Mouse (Mus musculus) heart, embryonic 14.5 days (tissue): ENCODE measurements around the gene Chd4. TPM values are rescaled to one million over a fixed set of nuclear protein-coding genes. Genes with fewer than 3 reads are reported as not detected.

Experiments used
- ATAC-seq: fragments of 200-750 bp; cut with Nextera tagmentation; 2 replicates; pipeline ENCODE4 v1.8.0; 2017; ENCODE audit warnings: low read depth, moderate TSS enrichment; ENCODE audit not compliant: insufficient number of reproducible peaks, insufficient read depth, low FRiP score
- H3K27ac ChIP-seq, 2 experiments: fragments of 200-500 bp in 1 of 2; fragments of 300-500 bp in 1 of 2; sonication (generic) in 1 of 2; replicated peaks in 1 of 2; 2 replicates each; pipeline ENCODE4 v1.5.1; 2012 to 2014; ENCODE audit warnings: low read depth in 2 of 2, low read length in 2 of 2, control low read depth in 1 of 2, mild to moderate bottlenecking in 1 of 2, mixed read lengths in 1 of 2; ENCODE audit not compliant: control insufficient read depth in 1 of 2, insufficient read depth in 1 of 2
- H3K27me3 ChIP-seq: fragments of 300-500 bp; sonication (generic); 2 replicates; pipeline ENCODE4 v1.6.1; 2014; ENCODE audit warnings: mild to moderate bottlenecking, low read length, control low read depth; ENCODE audit not compliant: control insufficient read depth, insufficient read depth
- H3K36me3 ChIP-seq: fragments of 300-500 bp; sonication (generic); 2 replicates; pipeline ENCODE4 v1.6.1; 2014; ENCODE audit warnings: mild to moderate bottlenecking, control low read depth, low read length, mixed read lengths; ENCODE audit not compliant: control insufficient read depth, insufficient read depth
- H3K4me1 ChIP-seq, 2 experiments: fragments of 200-500 bp in 1 of 2; fragments of 300-500 bp in 1 of 2; sonication (generic) in 1 of 2; 2 replicates each; pipeline ENCODE4 v1.6.1; 2012 to 2014; ENCODE audit warnings: low read length in 2 of 2, control low read depth in 1 of 2, mixed read lengths in 1 of 2; ENCODE audit not compliant: control insufficient read depth in 2 of 2, insufficient read depth in 2 of 2
- H3K4me2 ChIP-seq: fragments of 300-500 bp; sonication (generic); 2 replicates; pipeline ENCODE4 v1.6.1; 2014; ENCODE audit warnings: mild to moderate bottlenecking, low read length
- H3K4me3 ChIP-seq, 2 experiments: fragments of 200-500 bp in 1 of 2; fragments of 300-500 bp in 1 of 2; sonication (generic) in 1 of 2; 2 replicates each; pipeline ENCODE4 v1.5.1; 2012 to 2014; ENCODE audit warnings: low read length in 2 of 2, mild to moderate bottlenecking in 2 of 2, control low read depth in 1 of 2, low read depth in 1 of 2, moderate library complexity in 1 of 2; ENCODE audit not compliant: control insufficient read depth in 1 of 2, insufficient read depth in 1 of 2
- H3K9ac ChIP-seq: fragments of 300-500 bp; sonication (generic); 2 replicates; pipeline ENCODE4 v1.6.1; 2014; ENCODE audit warnings: mild to moderate bottlenecking, low read length
- H3K9me3 ChIP-seq: fragments of 300-500 bp; sonication (generic); 2 replicates; pipeline ENCODE4 v1.6.1; 2016; ENCODE audit warnings: low read length, control low read depth; ENCODE audit not compliant: control insufficient read depth
- WGBS: fragments of 180-500 bp; shearing (Covaris S2); extraction: QIAGEN DNeasy Blood & Tissue Kit; methylation state at CpG from one replicate; pipeline ENCODE4 v1.1.7; 2014; 5-methylcytosine and 5-hydroxymethylcytosine counted together
- polyA plus RNA-seq: library from polyadenylated mRNA; unstranded; fragments of >200 nt; fragmentation: Nextera tagmentation; extraction: Ambion mirVana; gene quantifications from 2 replicates; pipeline ENCODE4 v1.2.1, GENCODE M21; 2014

Gene Chd4
- 58.6 and 67.4 TPM in 2 replicates for polyA plus RNA-seq

DNA sequence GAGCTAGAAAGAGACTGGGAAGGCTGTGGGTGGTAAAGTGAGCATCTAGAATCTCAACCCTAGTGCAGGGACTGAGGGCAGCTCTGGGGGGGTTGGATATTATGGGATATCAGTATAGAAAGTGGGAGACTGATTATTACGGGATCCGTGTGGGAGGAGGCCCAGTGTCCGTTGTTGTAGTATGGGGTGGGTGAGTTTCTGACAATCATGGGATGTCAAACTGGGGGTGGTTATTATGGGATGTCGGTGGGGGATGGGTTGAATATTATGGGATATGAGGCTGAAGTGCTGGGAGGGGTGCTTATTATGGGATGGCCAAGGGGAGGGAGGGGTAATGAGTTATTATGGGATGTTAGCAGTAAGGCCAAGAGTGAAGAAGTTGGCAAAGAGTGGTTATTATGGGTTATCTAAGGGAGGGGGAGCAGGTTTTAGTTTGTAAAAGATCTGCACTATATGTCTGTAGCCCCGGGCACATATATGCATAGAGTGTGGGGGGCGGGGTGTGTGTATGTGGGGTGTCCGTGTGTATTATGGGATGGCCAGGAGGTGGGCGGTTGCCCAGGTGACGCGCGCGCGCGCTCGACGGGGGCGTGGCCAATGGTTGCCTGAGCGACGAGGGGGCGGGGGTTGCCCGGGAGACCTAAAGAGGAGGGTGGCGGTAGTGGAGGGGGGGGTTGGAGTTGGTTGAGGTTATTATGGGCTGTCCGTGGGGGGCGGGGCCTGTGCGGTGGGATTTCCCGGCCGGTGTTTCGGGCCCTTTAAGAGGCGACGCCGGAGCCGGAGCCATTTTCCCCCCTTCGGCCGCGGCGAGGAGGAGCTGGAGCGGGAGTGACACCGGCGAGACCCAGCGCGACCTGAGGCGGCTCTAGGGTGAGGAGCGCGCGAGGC, at the start of gene Chd4:
Chd4 (plus strand) TSS at position 591 of the 888 bp plus-strand sequence.
- H3K27me3 ChIP-seq, result no peaks in the 10 kb centered on the region
- H3K4me2 ChIP-seq, result peak within 1 kb of the TSS; percentile 80
- peaks cover 28% of the 10 kb centered on the region for H3K36me3 ChIP-seq
- H3K27ac ChIP-seq, result peak within 1 kb of the TSS; percentile 93 to 97
- peak within 1 kb of the TSS; percentile 93 to 99 for H3K4me3 ChIP-seq
- WGBS, result 4% methylated on average over 33 of the region's 45 CpGs
- peak within 1 kb of the TSS; percentile 97 for H3K9ac ChIP-seq
- ATAC-seq, result peak; percentile 72
- no peaks in the 10 kb centered on the region for H3K9me3 ChIP-seq
- peaks cover 21 to 33% of the 10 kb centered on the region in 2 experiments for H3K4me1 ChIP-seq

DNA sequence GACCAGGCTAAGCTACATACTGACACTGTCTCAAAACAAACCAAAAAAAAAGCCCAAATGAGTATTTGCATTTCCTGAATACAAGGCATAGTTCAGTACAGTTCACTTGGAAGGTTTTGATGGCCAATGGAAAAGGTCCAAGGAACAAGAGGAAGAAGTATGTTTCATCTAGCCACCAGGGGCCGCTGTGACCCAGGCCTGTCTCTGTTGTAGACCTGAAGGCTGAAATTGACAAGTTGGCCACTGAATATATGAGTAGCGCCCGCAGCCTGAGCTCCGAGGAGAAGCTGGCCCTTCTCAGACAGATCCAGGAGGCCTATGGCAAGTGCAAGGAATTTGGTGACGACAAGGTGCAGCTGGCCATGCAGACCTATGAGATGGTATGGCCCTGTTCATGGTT, 49.1 kb upstream of the Chd4 start:
- ATAC-seq, result no peak
- 36% methylated on average over 5 of the region's 5 CpGs for WGBS
- peaks cover 80% of the 10 kb centered on the region for H3K36me3 ChIP-seq

DNA sequence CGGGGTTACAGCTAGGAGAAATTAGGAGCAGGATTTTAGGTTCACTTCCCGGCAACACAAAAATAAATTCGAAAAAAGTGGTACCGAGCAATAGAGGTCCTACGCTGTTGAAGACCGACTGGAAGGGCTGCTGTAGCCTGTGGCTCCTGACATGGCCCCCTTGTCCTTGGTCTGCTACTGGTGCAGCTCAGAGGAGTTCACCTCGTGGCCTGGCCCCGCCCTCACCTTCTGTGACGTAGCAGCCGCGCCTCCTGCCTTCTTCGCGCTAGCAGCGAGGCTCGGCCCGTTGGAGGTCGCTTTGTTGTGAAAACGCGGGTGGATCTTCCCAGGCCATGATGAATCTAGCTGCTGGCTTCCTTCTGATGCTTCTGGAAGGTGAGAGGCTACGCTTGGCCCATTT, 46.1 kb upstream of the Chd4 start, which contains the start of gene Acrbp:
Acrbp (plus strand) TSS at position 12 of the 400 bp plus-strand sequence.
- H3K27ac ChIP-seq, result no peak within 1 kb of the TSS
- no peak within 1 kb of the TSS for H3K9ac ChIP-seq
- H3K4me2 ChIP-seq, result no peak within 1 kb of the TSS
- no peak within 1 kb of the TSS for H3K4me3 ChIP-seq
- no peaks in the 10 kb centered on the region for H3K4me1 ChIP-seq
- H3K27me3 ChIP-seq, result no peaks in the 10 kb centered on the region
- H3K9me3 ChIP-seq, result no peaks in the 10 kb centered on the region
- peaks cover 92% of the 10 kb centered on the region for H3K36me3 ChIP-seq
- WGBS, result 47% methylated on average over 20 of the region's 20 CpGs
- no peak for ATAC-seq

More for the DNA sequence above, 49.1 kb upstream of the Chd4 start:
- no peak overlapping the region for H3K27ac ChIP-seq
- no peaks in the 10 kb centered on the region for H3K9me3 ChIP-seq
- H3K4me3 ChIP-seq, result no peak overlapping the region
- H3K27me3 ChIP-seq, result no peaks in the 10 kb centered on the region
- no peak overlapping the region for H3K4me2 ChIP-seq
- no peak overlapping the region for H3K9ac ChIP-seq
- H3K4me1 ChIP-seq, result no peaks in the 10 kb centered on the region

DNA sequence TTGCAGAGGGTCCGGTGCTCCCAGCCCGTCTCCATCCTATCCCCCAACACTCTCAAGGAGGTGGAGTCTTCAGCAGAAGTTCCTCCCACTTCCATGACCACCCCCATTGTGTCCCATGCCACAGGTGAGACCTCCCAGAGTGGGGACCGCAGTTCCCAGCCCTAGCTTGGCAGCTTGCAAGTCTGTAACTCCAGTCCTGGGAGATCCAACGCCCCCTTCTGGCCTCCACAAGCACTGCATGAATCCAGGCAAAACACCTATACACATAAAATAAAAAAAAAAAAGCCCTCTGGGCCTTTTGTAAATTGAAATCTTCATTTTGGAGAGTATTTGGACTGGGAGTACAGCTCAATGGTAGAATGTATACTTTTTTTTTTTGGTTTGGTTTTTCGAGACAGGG, 44.5 kb upstream of the Chd4 start:
- no peak overlapping the region for H3K4me3 ChIP-seq
- no peaks in the 10 kb centered on the region for H3K9me3 ChIP-seq
- H3K27me3 ChIP-seq, result no peaks in the 10 kb centered on the region
- H3K36me3 ChIP-seq, result peaks cover 80% of the 10 kb centered on the region
- H3K4me1 ChIP-seq, result no peaks in the 10 kb centered on the region
- no peak overlapping the region for H3K4me2 ChIP-seq
- 65% methylated on average over 5 of the region's 5 CpGs for WGBS
- no peak overlapping the region for H3K9ac ChIP-seq
- ATAC-seq, result no peak
- H3K27ac ChIP-seq, result no peak overlapping the region

DNA sequence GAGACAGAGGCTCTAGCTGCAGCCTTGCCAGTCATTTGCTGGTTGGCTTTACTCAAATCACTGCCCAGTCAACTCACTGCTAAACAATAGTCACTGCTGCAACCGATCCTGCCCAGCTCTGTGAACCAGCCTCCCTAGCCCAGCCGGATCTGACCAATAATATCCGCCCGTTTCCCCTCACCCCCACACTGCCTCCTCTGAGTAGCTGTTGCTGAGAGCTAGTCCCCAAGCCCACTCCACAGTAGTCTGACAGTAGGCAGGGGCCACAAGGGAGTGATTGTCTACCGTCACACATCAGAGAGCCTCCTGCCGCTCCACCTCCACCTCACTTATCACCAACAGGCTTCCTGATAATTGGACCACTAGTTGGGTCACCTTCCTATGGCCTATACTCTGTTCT, 34.3 kb upstream of the Chd4 start:
- Histone ChIP-seq H3K27ac (no peak overlapping the region), H3K27me3 (peaks cover 9% of the 10 kb centered on the region; the same call in 1 of the 2 replicates), H3K36me3 (no peaks in the 10 kb centered on the region), H3K9ac (0 out of 2 replicates have a peak overlapping the region, but pooled peaks have one; percentile 16), H3K4me3 (no peak overlapping the region), H3K9me3 (no peaks in the 10 kb centered on the region), H3K4me2 (0 out of 2 replicates have a peak overlapping the region, but pooled peaks have one; percentile 4), H3K4me1 (peaks cover 6 to 12% of the 10 kb centered on the region in 2 experiments; a peak in 3 of 4 replicates)
- ATAC-seq, result no peak
- WGBS, result 21% methylated on average over 6 of the region's 6 CpGs

DNA sequence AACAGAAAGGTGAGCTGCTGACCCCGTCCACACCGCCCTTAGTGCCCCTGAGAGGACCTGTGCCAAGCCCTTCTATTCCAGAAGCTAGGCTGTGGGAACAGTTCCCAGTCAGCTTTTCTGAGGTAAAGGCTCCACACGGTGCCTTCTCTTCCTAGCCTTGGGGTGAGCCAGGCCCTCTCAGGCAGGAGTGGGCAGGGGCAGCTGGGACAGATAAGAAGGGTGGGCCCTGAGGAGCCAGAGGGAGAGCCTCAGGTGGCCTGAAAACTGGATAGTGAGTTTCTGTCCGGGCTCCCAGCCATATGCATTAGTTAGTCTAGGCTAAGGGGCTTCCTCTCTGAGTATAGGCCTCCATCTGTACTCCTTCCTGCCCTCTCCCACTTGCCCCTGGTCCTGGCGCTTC, 33.3 kb upstream of the Chd4 start:
- ATAC-seq, result no peak
- 79% methylated on average over 5 of the region's 5 CpGs for WGBS
- H3K36me3 ChIP-seq, result no peaks in the 10 kb centered on the region
- no peak overlapping the region for H3K27ac ChIP-seq
- no peak overlapping the region for H3K4me2 ChIP-seq
- H3K27me3 ChIP-seq, result peaks cover 9% of the 10 kb centered on the region; the same call in 1 of the 2 replicates
- no peak overlapping the region for H3K4me3 ChIP-seq
- H3K4me1 ChIP-seq, result peaks cover 6 to 12% of the 10 kb centered on the region in 2 experiments; a peak in 3 of 4 replicates
- no peak overlapping the region for H3K9ac ChIP-seq
- no peaks in the 10 kb centered on the region for H3K9me3 ChIP-seq

DNA sequence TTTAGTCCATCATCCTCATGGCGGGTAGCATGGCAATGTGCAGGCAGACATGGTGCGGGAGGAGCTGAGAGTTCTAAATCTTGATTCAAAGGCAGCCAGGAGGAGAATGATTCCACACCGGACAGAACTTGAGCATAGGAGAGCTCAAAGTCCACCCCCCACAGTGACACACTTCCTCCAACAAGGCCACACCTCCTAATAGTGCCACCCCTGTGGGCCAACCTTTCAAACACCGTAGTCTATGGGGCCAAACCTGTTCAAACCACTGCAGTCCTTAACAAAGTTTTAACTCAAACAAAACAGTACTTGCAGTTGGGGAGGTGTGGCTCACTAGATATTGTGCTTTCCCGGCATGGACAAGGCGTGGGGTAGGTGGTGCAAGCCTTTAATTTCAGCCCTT, 31.9 kb upstream of the Chd4 start:
- 84% methylated on average over 6 of the region's 6 CpGs for WGBS
- no peak overlapping the region for H3K9ac ChIP-seq
- no peak for ATAC-seq
- H3K27me3 ChIP-seq, result peaks cover 9% of the 10 kb centered on the region; the same call in 1 of the 2 replicates
- no peaks in the 10 kb centered on the region for H3K9me3 ChIP-seq
- peaks cover 6 to 12% of the 10 kb centered on the region in 2 experiments; a peak in 3 of 4 replicates for H3K4me1 ChIP-seq
- H3K4me3 ChIP-seq, result no peak overlapping the region
- no peak overlapping the region for H3K4me2 ChIP-seq
- H3K27ac ChIP-seq, result no peak overlapping the region
- no peaks in the 10 kb centered on the region for H3K36me3 ChIP-seq
